Mouse (Mus musculus) hindbrain, embryonic 10.5 days (tissue): ENCODE measurements around the gene Phf11b. TPM values are rescaled to one million over a fixed set of nuclear protein-coding genes. Genes with fewer than 3 reads are reported as not detected.
"Not testable (repeated sequence)": the region's sequence is repeated elsewhere in the genome, so short reads cannot be mapped to it uniquely, and the experiment has no call there.

Source experiments
- DNase-seq: peaks from one replicate; pipeline ENCODE4 v3.0.0-alpha.2; 2017; ENCODE audit warnings: low spot score
- H3K27ac ChIP-seq: fragments of 300-500 bp; sonication (generic); 2 replicates; pipeline ENCODE4 v1.5.1; 2016; ENCODE audit warnings: mild to moderate bottlenecking, moderate library complexity
- H3K27me3 ChIP-seq: fragments of 300-500 bp; sonication (generic); 2 replicates; pipeline ENCODE4 v1.6.1; 2016; ENCODE audit warnings: mild to moderate bottlenecking; ENCODE audit not compliant: poor library complexity, insufficient read depth, severe bottlenecking
- H3K36me3 ChIP-seq: fragments of 300-500 bp; sonication (generic); 2 replicates; pipeline ENCODE4 v1.6.1; 2016; ENCODE audit warnings: mild to moderate bottlenecking, moderate library complexity
- H3K4me1 ChIP-seq: fragments of 300-500 bp; sonication (generic); replicated peaks from 2 replicates; pipeline ENCODE4 v1.6.1; 2016; ENCODE audit warnings: mild to moderate bottlenecking
- H3K4me3 ChIP-seq: fragments of 300-500 bp; sonication (generic); 2 replicates; pipeline ENCODE4 v1.5.1; 2016; ENCODE audit warnings: mild to moderate bottlenecking, moderate library complexity
- H3K9me3 ChIP-seq: fragments of 300-500 bp; sonication (generic); 2 replicates; pipeline ENCODE4 v1.6.1; 2016; ENCODE audit warnings: mild to moderate bottlenecking, moderate library complexity
- WGBS: fragments of 180-500 bp; shearing (Covaris S2); methylation state at CpG from one replicate; pipeline ENCODE4 v1.1.7; 2016; 5-methylcytosine and 5-hydroxymethylcytosine counted together
- polyA plus RNA-seq: library from polyadenylated mRNA; unstranded; fragments of >200 nt; fragmentation: Nextera tagmentation; extraction: Ambion mirVana; gene quantifications from 2 replicates; pipeline ENCODE4 v1.2.1, GENCODE M21; 2016

Phf11b gene
- 0.21 TPM in 1 of 2 replicates, not detected in the other for polyA plus RNA-seq

DNA sequence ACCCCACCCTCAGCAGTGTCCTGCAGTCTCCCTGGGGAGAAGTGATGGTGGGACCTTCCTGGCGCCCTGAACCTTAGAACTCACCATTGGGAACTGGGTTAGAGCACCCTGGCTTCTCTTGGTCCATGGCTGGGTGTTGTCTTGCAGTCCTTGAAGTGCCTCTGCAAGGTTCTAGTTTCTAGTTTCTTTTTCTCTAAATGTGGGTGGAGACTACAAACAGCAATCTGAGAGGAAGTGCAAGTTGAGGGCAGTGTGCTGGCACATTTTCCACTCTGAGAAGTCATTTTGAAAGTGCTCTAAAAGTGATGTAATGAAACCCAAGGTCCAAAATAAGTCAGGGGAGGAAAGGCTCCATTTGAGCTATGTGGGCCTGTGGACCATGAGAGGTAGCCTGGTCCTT is at the start of gene Phf11b:
Phf11b (minus strand) TSS at position 163 of the 400 bp plus-strand sequence.
- H3K27me3 ChIP-seq, H3K4me1 ChIP-seq, H3K36me3 ChIP-seq, H3K27ac ChIP-seq, H3K4me3 ChIP-seq, H3K9me3 ChIP-seq, DNase-seq: not testable (repeated sequence)
- 72% methylated on average over 1 of the region's 1 CpGs for WGBS

DNA sequence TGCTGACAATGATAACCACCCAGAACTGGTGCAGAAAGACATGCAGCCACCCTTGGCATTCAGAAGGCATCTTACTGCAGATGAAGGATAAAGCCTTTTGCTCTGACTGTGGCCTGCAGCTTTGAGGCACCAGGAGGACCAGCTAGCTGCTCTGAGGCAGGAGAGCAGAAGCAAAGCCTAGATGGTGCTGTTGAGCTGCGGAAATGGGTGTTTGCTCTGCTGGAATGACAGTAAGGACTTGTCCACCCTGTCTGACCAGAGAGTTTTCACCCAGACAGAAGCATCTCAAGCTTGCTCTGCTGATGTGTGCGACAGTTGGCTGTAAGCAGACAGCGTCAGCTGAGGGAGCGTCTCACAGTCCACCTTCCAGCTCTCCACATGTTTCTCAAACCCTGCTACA is 49.0 kb upstream of the Phf11b start:
- H3K9me3 ChIP-seq, H3K36me3 ChIP-seq, H3K4me1 ChIP-seq, H3K27me3 ChIP-seq, H3K4me3 ChIP-seq, H3K27ac ChIP-seq, DNase-seq: not testable (repeated sequence)
- 76% methylated on average over 4 of the region's 4 CpGs for WGBS

DNA sequence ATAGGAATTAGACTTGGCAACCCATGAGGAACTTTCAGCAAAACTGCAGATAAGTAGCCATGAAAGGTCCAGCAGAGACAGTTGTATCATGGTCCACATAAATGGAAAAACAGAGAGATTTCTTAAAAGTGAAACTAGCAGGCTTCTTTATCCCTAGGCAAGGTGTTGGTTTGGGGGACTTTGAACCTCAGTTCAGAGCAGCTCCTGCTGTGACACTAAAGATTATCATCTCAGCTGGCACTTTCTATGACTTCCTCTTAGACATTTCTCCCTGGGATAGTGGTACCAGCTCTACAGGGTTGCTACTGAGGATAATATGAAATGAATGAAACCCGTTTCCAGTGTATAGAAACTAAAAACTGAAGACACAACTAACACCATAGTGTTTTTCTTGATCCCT is 48.4 kb upstream of the Phf11b start:
- Histone ChIP-seq H3K36me3 (no peaks in the 10 kb centered on the region), H3K9me3 (no peaks in the 10 kb centered on the region), H3K27me3 (no peaks in the 10 kb centered on the region), H3K27ac (no peak overlapping the region), H3K4me1 (no peaks in the 10 kb centered on the region), H3K4me3 (no peak overlapping the region)
- WGBS: 73% methylated on average over 1 of the region's 1 CpGs
- no peak for DNase-seq

GRCm38 (mm10) chr14:59370348-59371068 is 29.4 kb upstream of the Phf11b start:
- H3K4me3 ChIP-seq: no peak overlapping the region
- H3K4me1 ChIP-seq: no peaks in the 10 kb centered on the region
- 93% methylated on average over 25 of the region's 25 CpGs for WGBS
- H3K9me3 ChIP-seq: peaks cover 16% of the 10 kb centered on the region
- no peaks in the 10 kb centered on the region for H3K36me3 ChIP-seq
- no peak for DNase-seq
- H3K27me3 ChIP-seq: no peaks in the 10 kb centered on the region
- no peak overlapping the region for H3K27ac ChIP-seq

DNA sequence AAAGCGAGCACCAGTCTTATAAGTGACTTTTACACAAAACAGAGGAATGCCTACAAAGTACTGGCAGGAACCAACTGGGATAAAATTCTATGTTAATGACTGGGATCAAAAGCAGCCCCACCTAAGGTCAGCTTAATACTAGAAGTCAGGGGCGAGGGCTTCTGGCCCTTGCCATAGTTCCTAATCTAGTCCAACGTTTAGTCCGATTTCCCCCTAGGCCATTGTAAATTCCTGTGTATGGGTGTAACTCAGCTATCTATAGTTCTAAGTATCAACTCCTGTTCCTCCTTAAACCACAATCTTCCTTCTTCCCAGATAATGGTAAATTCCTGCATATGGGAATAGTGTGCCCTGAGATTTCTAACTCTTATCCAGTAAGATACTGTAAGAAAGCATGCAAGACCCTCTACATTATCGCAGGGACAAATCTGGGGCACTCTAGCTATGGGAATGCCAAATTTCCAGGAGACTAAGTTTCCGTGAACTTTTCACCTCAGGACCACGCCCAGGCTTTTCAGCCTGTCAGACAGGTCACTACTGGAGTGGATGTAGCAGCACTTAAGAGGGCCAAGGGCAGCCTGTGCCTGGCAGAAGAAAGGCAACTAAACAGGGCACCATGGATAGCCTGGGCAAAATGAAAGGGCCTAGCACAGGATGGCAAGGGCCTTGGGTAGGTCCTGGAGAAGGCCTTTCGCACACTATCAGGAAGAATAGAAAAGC is 25.4 kb upstream of the Phf11b start:
- no peaks in the 10 kb centered on the region for H3K27me3 ChIP-seq
- 89% methylated on average over 8 of the region's 8 CpGs for WGBS
- DNase-seq: no peak
- peaks cover 12% of the 10 kb centered on the region for H3K9me3 ChIP-seq
- no peak overlapping the region for H3K4me3 ChIP-seq
- no peaks in the 10 kb centered on the region for H3K4me1 ChIP-seq
- H3K36me3 ChIP-seq: no peaks in the 10 kb centered on the region
- H3K27ac ChIP-seq: no peak overlapping the region

DNA sequence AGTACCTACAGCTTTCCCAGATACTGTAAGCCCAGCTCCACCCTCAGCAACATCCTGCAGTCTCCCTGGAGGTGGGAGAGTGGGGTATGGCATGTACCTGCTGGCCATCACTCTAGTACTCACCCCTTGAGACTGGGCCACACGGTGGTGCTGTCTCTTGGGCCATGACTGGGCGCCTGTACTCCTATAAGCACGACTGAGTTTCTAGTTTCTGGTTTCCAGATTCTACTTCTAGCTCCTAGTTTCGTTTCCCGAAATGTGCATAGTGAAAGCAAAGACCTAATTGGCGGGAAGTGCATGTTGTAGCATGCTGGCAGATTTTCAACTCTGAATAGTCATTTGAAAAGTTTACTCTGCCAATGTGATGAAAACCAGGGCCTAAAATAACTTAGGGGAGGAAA is 24.1 kb upstream of the Phf11b start, which contains the start of gene Phf11d:
Phf11d (minus strand) TSS at position 227 of the 401 bp plus-strand sequence.
- Histone ChIP-seq H3K4me1 (no peaks in the 10 kb centered on the region), H3K36me3 (no peaks in the 10 kb centered on the region), H3K9me3 (no peaks in the 10 kb centered on the region), H3K27me3 (no peaks in the 10 kb centered on the region), H3K27ac (no peak within 1 kb of the TSS), H3K4me3 (no peak within 1 kb of the TSS)
- 85% methylated on average over 6 of the region's 6 CpGs for WGBS
- no peak for DNase-seq

DNA sequence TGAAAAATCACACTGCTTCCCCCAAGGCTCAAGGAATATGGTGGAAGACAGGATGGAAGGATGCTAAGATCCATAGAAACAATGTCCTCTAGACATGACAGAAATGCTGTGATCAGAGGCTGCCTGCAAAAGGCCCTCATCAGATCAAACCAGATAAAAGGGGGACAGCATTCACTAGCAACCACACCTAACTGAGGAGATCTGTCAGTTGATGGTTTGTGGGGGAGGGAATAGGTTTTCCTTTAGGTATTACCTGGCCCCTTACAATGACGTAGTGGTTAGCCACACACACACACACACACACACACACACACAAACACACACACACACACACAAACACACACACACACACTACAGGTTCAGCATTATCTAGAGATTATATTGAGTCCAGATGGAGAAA is 1.6 kb downstream of the Phf11b start:
- Histone ChIP-seq H3K27me3 (no peaks in the 10 kb centered on the region), H3K27ac (no peak overlapping the region), H3K36me3 (no peaks in the 10 kb centered on the region), H3K4me1 (no peaks in the 10 kb centered on the region), H3K4me3 (no peak overlapping the region), H3K9me3 (no peaks in the 10 kb centered on the region)
- WGBS: 92% methylated on average over 1 of the region's 1 CpGs
- no peak for DNase-seq

DNA sequence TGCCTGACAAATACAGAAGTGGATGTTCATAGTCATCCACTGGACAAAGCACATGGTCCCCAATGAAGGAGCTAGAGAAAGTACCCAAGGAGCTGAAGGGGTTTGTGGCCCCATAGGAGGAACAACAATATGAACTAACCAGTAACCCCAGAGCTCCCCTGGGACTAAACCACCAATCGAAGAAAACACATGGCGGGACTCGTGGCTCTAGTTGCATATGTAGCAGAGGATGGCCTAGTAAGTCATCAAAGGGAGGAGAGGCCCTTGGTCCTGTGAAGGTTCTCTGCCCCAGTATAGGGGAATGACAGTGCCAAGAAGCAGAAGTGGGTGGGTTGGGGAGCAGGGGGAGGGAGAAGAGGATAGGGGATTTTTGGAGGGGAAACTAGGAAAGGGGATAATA is 5.1 kb downstream of the Phf11b start:
- 88% methylated on average over 3 of the region's 3 CpGs for WGBS
- not testable (repeated sequence) for H3K27ac ChIP-seq, H3K9me3 ChIP-seq, H3K27me3 ChIP-seq, H3K4me3 ChIP-seq, H3K4me1 ChIP-seq, H3K36me3 ChIP-seq, DNase-seq

- H3K9me3 ChIP-seq, H3K36me3 ChIP-seq, H3K4me3 ChIP-seq, H3K4me1 ChIP-seq, H3K27me3 ChIP-seq, H3K27ac ChIP-seq: not testable (repeated sequence)
- WGBS: 62% methylated on average over 3 of the region's 3 CpGs
- DNase-seq: peak; percentile 3
Observed at GRCm38 (mm10) chr14:59330499-59330898, 10.7 kb downstream of the Phf11b start.

GRCm38 (mm10) chr14:59319970-59320369 is 21.2 kb downstream of the Phf11b start:
- not testable (repeated sequence) for H3K36me3 ChIP-seq, H3K4me3 ChIP-seq, H3K9me3 ChIP-seq, H3K4me1 ChIP-seq, H3K27me3 ChIP-seq, DNase-seq, H3K27ac ChIP-seq
- whole genome bisulfite sequencing: 86% methylated on average over 6 of the region's 6 CpGs

GRCm38 (mm10) chr14:59319036-59319435 is 22.1 kb downstream of the Phf11b start:
- not testable (repeated sequence) for H3K36me3 ChIP-seq, H3K27me3 ChIP-seq
- WGBS: 92% methylated on average over 3 of the region's 3 CpGs

DNA sequence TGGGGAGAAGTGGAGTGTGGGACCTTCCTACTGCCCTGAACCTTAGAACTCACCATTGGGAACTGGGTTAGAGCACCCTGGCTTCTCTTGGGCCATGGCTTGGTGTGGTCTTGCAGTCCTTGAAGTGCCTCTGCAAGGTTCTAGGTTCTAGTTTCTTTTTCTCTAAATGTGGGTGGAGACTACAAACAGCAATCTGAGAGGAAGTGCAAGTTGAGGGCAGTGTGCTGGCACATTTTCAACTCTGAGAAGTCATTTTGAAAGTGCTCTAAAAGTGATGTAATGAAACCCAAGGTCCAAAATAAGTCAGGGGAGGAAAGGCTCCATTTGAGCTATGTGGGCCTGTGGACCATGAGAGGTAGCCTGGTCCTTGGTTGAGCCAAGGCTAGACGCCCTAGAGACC is 43.8 kb downstream of the Phf11b start, which contains the start of gene Phf11a:
Phf11a (minus strand) TSS at position 132 of the 400 bp plus-strand sequence.
- 77% methylated on average over 1 of the region's 1 CpGs for WGBS
- H3K4me1 ChIP-seq: not testable (repeated sequence)

More at GRCm38 (mm10) chr14:59319036-59319435, 22.1 kb downstream of the Phf11b start:
- not testable (repeated sequence) for H3K4me3 ChIP-seq, H3K9me3 ChIP-seq, H3K4me1 ChIP-seq, H3K27ac ChIP-seq, DNase-seq

DNA sequence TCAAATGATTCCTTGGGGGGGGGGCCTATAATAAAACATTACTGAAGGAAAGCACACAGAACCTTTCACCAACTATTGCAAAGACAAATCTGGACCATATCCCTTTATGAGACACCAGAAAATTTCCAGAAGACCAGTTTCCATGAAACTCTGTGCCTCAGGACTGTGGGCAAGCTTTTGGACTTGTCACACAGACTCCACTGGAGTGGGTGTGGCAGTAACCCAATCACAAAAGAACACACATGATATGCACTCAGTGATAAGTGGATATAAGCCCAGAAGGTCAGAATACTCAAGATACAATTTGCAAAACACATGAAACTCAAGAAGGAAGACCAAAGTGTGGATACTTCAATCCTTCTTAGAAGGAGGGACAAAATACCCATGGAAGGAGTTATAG is 49.4 kb downstream of the Phf11b start:
- H3K27ac ChIP-seq, H3K4me1 ChIP-seq, H3K36me3 ChIP-seq, H3K9me3 ChIP-seq, DNase-seq, H3K27me3 ChIP-seq, H3K4me3 ChIP-seq: not testable (repeated sequence)

More for the DNA sequence above, 43.8 kb downstream of the Phf11b start, which contains the start of gene Phf11a:
- H3K36me3 ChIP-seq, H3K9me3 ChIP-seq, H3K27ac ChIP-seq, H3K4me3 ChIP-seq, H3K27me3 ChIP-seq, DNase-seq: not testable (repeated sequence)
